Mouse (Mus musculus) spleen, adult 2 months (tissue): ENCODE data around the gene Zfp354a. TPM values are rescaled to one million over a fixed set of nuclear protein-coding genes. Genes with fewer than 3 reads are reported as not detected.
"Not testable (repeated sequence)": the region's sequence is repeated elsewhere in the genome, so short reads cannot be mapped to it uniquely, and the experiment has no call there.

ENCODE experiments used
- DNase-seq, 2 experiments: peaks; one replicate each; pipeline versions ENCODE4 v3.0.0 to v3.0.0-alpha.2; 2012 to 2021; ENCODE audit warnings: low spot score in 2 of 2, low read depth in 1 of 2
- H3K27ac ChIP-seq: fragments of 200-500 bp; 2 replicates; pipeline ENCODE4 v1.5.1; 2012; ENCODE audit warnings: low read length, inconsistent platforms; ENCODE audit not compliant: insufficient read depth
- H3K27me3 ChIP-seq: fragments of 200-500 bp; 2 replicates; pipeline ENCODE4 v1.6.1; 2012; ENCODE audit warnings: mild to moderate bottlenecking, moderate library complexity, low read length, inconsistent platforms; ENCODE audit not compliant: control insufficient read depth, insufficient read depth
- H3K36me3 ChIP-seq: fragments of 200-500 bp; 2 replicates; pipeline ENCODE4 v1.6.1; 2012; ENCODE audit warnings: mild to moderate bottlenecking, low read length, inconsistent platforms; ENCODE audit not compliant: control insufficient read depth, insufficient read depth
- H3K4me1 ChIP-seq: fragments of 200-500 bp; 2 replicates; pipeline ENCODE4 v1.6.1; 2011; ENCODE audit warnings: inconsistent platforms; ENCODE audit not compliant: control insufficient read depth, insufficient read depth, insufficient read length
- H3K4me3 ChIP-seq: fragments of 200-500 bp; 2 replicates; pipeline ENCODE4 v1.5.1; 2011; ENCODE audit warnings: mild to moderate bottlenecking, inconsistent platforms; ENCODE audit not compliant: insufficient read depth, insufficient read length; ENCODE audit errors: extremely low read depth
- CTCF ChIP-seq: fragments of 200-500 bp; IDR thresholded peaks from 2 replicates; pipeline ENCODE4 v1.5.1; 2011; ENCODE audit warnings: mild to moderate bottlenecking, inconsistent platforms; ENCODE audit not compliant: insufficient read depth, insufficient read length, insufficient replicate concordance; ENCODE audit errors: extremely low read depth
- POLR2A ChIP-seq: fragments of 200-500 bp; IDR thresholded peaks from 2 replicates; pipeline ENCODE4 v1.6.1; 2011; ENCODE audit warnings: low read depth, low read length, inconsistent platforms
- WGBS: fragments of 180-500 bp; shearing (Covaris S2); methylation state at CpG from one replicate; pipeline ENCODE4 v1.1.7; 2018; 5-methylcytosine and 5-hydroxymethylcytosine counted together
- polyA plus RNA-seq: library from polyadenylated mRNA; depleted of rRNA; stranded (reverse); fragments of >200 nt; gene quantifications from 2 replicates; pipeline ENCODE4 v1.2.3, GENCODE M21; 2012; rRNA removed

The Zfp354a gene
- 0.34 and 0.36 TPM in 2 replicates for polyA plus RNA-seq

GRCm38 (mm10) chr11:51059151-51059571, at the start of gene Zfp354a:
Gene Zfp354a, plus strand, starts transcription at chr11:51059257.
- no peak for DNase-seq
- Histone ChIP-seq H3K4me3 (peak within 1 kb of the TSS; percentile 34; the same call in 1 of the 2 replicates), H3K4me1 (no peaks in the 10 kb centered on the region), H3K36me3 (no peaks in the 10 kb centered on the region), H3K27me3 (no peaks in the 10 kb centered on the region), H3K27ac (no peak within 1 kb of the TSS)
- TF ChIP-seq CTCF, result no peak
- TF ChIP-seq POLR2A, result no peak
- WGBS, result 2% methylated on average over 32 of the region's 32 CpGs

DNA sequence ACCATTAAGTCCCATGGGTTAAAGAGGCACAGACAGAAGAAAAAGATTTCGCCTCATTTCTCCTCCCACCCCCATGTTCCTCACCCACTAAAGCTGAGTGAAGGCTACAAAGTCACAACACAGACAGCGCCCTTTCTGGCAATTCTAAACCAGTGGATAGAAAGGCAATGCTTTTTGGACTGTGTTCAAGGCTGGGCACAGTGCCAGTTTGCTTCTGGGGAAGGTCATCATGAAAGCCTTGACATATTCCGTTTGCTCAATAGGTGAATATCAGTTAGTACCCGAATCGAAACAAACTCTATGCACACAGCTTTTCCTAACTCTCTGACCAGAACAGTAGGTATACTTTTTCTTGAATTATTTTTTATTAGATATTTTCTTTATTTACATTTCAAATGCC, 47.2 kb upstream of the Zfp354a start:
- 79% methylated on average over 5 of the region's 5 CpGs for WGBS
- no peak overlapping the region for H3K4me3 ChIP-seq
- no peak overlapping the region for H3K27ac ChIP-seq
- H3K27me3 ChIP-seq, result no peaks in the 10 kb centered on the region
- H3K4me1 ChIP-seq, result no peaks in the 10 kb centered on the region
- TF ChIP-seq CTCF, result no peak
- H3K36me3 ChIP-seq, result no peaks in the 10 kb centered on the region
- no peak for DNase-seq

GRCm38 (mm10) chr11:51013936-51014335, 45.1 kb upstream of the Zfp354a start, which contains the start of gene Olfr54:
Gene Olfr54, plus strand, starts transcription at chr11:51014236.
- H3K36me3 ChIP-seq, result no peaks in the 10 kb centered on the region
- H3K27me3 ChIP-seq, result no peaks in the 10 kb centered on the region
- WGBS, result 71% methylated on average over 1 of the region's 1 CpGs
- no peak for DNase-seq
- H3K4me1 ChIP-seq, result no peaks in the 10 kb centered on the region
- no peak within 1 kb of the TSS for H3K27ac ChIP-seq
- TF ChIP-seq POLR2A (no peak), CTCF (no peak)
- H3K4me3 ChIP-seq, result no peak within 1 kb of the TSS

- no peaks in the 10 kb centered on the region for H3K36me3 ChIP-seq
- no peak for DNase-seq
- 71% methylated on average over 2 of the region's 2 CpGs for WGBS
- TF ChIP-seq POLR2A, result no peak
- TF ChIP-seq CTCF, result no peak
- no peak overlapping the region for H3K27ac ChIP-seq
- no peaks in the 10 kb centered on the region for H3K4me1 ChIP-seq
- no peak overlapping the region for H3K4me3 ChIP-seq
- H3K27me3 ChIP-seq, result no peaks in the 10 kb centered on the region
These were observed 42.7 kb upstream of the Zfp354a start for GRCm38 (mm10) chr11:51016341-51016740.

DNA sequence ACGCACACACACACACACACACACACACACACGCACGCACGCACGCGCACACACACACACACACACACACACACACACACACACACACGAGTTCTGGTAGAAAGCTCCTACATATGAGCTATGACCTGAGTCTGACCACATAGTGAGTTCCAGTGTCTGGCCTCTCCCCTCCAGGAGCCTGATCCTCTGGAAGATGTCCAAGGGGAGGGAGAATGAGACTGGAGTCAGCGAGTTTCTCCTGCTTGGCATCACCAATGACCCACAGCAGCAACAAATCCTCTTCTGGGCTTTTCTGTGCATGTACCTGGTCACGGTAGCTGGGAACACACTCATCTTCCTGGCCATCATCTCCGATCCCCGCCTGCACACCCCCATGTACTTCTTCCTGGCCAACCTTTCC, 32.2 kb upstream of the Zfp354a start:
- H3K27me3 ChIP-seq, H3K4me1 ChIP-seq, H3K4me3 ChIP-seq, H3K27ac ChIP-seq, H3K36me3 ChIP-seq, DNase-seq: not testable (repeated sequence)
- WGBS, result 87% methylated on average over 11 of the region's 11 CpGs

GRCm38 (mm10) chr11:51029381-51029780, 29.7 kb upstream of the Zfp354a start:
- H3K27me3 ChIP-seq, H3K27ac ChIP-seq, DNase-seq, H3K4me3 ChIP-seq, H3K36me3 ChIP-seq, H3K4me1 ChIP-seq: not testable (repeated sequence)
- 72% methylated on average over 8 of the region's 8 CpGs for WGBS

DNA sequence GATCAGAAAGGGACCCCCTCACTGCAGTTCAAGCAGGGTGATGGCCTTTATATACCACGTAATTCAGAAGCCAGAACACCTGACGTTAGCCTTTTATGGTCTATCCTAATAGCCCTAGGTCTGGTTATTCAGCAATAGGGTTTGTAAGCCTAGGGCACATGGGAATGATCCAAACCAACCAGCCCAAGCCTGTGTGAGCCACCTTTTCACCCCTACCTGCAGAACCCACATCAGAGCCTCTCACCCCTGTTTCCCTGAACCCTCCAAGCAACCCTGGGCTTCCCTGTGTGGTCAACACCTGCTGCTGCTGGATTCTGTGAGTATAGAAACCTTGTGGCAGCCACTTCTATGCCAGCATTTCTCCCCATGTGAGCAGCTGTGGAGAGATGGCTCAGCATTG, 28.8 kb upstream of the Zfp354a start:
- Histone ChIP-seq H3K4me1 (no peaks in the 10 kb centered on the region), H3K4me3 (no peak overlapping the region), H3K27me3 (no peaks in the 10 kb centered on the region), H3K27ac (no peak overlapping the region), H3K36me3 (no peaks in the 10 kb centered on the region)
- DNase-seq, result no peak
- 81% methylated on average over 2 of the region's 2 CpGs for WGBS
- TF ChIP-seq POLR2A (no peak), CTCF (no peak)
